Mouse (Mus musculus): ENCODE data around the gene Gm20388. TPM values are rescaled to one million over a fixed set of nuclear protein-coding genes. Genes with fewer than 3 reads are reported as not detected.

The Gm20388 gene
- polyA plus RNA-seq, 1 experiment from 2014 or later = 2.5 TPM

DNA sequence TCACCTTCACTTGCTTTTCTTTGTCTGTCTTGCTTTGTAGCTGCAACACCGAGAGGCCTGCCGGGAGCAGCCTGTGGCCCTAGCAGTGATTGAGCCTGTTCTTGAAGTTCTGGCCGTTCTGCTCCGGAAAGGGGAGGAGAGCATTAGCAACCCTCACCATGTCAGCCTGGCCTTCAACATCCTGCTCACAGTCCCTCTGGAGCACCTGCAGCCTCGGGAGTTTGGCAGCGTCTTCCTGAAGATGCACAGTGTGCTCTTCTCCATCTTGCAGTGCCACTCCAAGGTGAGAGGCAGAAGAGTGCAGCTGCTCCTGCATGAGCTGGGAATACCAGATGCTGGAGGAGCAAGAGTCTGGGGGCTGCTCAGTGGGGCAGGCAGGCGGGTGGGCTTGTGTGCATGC lies 4127.5 kb downstream of the Gm20388 start:
- Histone ChIP-seq H3K4me3 (no peak overlapping the region), H3K4me1 (no peaks in the 10 kb centered on the region), H3K27ac (no peak overlapping the region), H3K36me3 (peaks cover 92% of the 10 kb centered on the region), H3K9me3 (replicated peaks) (no peaks in the 10 kb centered on the region), H3K27me3 (ENCODE audit: low read depth, poor library complexity, severe bottlenecking) (no peaks in the 10 kb centered on the region)
- no peak for DNase-seq (ENCODE audit: low spot score)
- WGBS = 94% methylated on average over 7 of the region's 7 CpGs

- Histone ChIP-seq H3K27me3 (ENCODE audit: low read depth, poor library complexity, severe bottlenecking) (no peaks in the 10 kb centered on the region), H3K4me3 (no peak overlapping the region), H3K4me1 (no peaks in the 10 kb centered on the region), H3K27ac (no peak overlapping the region), H3K36me3 (peaks cover 93% of the 10 kb centered on the region), H3K9me3 (replicated peaks) (no peaks in the 10 kb centered on the region)
- 81% methylated on average over 4 of the region's 4 CpGs for WGBS
- DNase-seq (ENCODE audit: low spot score) = no peak
These were observed 4128.7 kb downstream of the Gm20388 start for GRCm38 (mm10) chr8:124039351-124039750.

DNA sequence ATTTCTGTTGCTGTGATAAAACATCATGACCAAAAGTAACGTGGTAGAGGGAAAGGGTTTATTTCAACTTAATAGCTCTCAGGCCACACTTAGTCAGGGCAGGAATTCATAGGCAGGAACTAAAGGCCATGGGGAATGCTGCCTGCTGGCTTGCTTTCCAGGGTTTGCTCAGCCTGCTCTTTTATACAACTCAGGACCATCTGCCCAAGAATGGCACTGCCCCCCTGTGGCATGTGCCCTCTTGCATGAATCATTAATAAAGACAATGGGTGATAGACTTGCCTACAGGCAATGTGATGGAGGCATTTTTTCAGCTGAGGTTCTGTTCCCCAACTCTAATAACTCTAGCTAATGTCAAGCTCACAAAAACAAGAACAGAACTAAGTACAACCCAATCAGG lies 4131.6 kb downstream of the Gm20388 start:
- Histone ChIP-seq H3K4me3 (no peak overlapping the region), H3K27me3 (ENCODE audit: low read depth, poor library complexity, severe bottlenecking) (no peaks in the 10 kb centered on the region), H3K27ac (no peak overlapping the region), H3K9me3 (replicated peaks) (no peaks in the 10 kb centered on the region), H3K36me3 (peaks cover 91% of the 10 kb centered on the region), H3K4me1 (no peaks in the 10 kb centered on the region)
- WGBS = 81% methylated on average over 1 of the region's 1 CpGs
- no peak for DNase-seq (ENCODE audit: low spot score)

DNA sequence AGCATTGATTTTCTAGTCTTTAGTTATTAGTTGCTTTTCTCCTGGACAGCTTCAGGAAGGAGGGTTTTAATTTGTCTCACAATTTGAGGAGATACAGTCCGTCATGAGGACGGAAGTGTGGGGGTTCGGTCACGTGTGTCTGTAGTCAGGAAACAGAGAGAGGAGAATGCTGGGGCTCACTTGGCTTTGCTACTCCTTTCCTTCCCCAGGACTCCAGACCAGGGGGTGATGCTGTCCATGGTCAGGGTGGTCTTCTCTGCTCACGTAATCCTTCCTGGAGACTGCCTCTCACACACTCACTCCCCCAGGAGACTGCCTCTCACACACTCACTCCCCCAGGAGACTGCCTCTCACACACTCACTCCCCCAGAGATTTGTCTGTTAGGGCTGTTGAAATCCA lies 4133.8 kb downstream of the Gm20388 start:
- Histone ChIP-seq H3K4me3 (no peak overlapping the region), H3K27me3 (ENCODE audit: low read depth, poor library complexity, severe bottlenecking) (no peaks in the 10 kb centered on the region), H3K4me1 (no peaks in the 10 kb centered on the region), H3K27ac (no peak overlapping the region), H3K9me3 (replicated peaks) (no peaks in the 10 kb centered on the region), H3K36me3 (peaks cover 85% of the 10 kb centered on the region)
- no peak for DNase-seq (ENCODE audit: low spot score)
- WGBS = 93% methylated on average over 5 of the region's 5 CpGs

GRCm38 (mm10) chr8:124044931-124045330 lies 4134.3 kb downstream of the Gm20388 start:
- Histone ChIP-seq H3K27me3 (ENCODE audit: low read depth, poor library complexity, severe bottlenecking) (no peaks in the 10 kb centered on the region), H3K4me1 (no peaks in the 10 kb centered on the region), H3K9me3 (replicated peaks) (no peaks in the 10 kb centered on the region), H3K4me3 (no peak overlapping the region), H3K36me3 (peaks cover 81% of the 10 kb centered on the region), H3K27ac (no peak overlapping the region)
- no peak for DNase-seq (ENCODE audit: low spot score)
- WGBS = 94% methylated on average over 12 of the region's 12 CpGs

GRCm38 (mm10) chr8:124045856-124046255 lies 4135.2 kb downstream of the Gm20388 start:
- no peaks in the 10 kb centered on the region for H3K4me1 ChIP-seq
- no peak for DNase-seq (ENCODE audit: low spot score)
- H3K36me3 ChIP-seq = peaks cover 73% of the 10 kb centered on the region
- no peaks in the 10 kb centered on the region for H3K9me3 ChIP-seq (replicated peaks)
- H3K27ac ChIP-seq = no peak overlapping the region
- WGBS = 93% methylated on average over 8 of the region's 8 CpGs
- no peaks in the 10 kb centered on the region for H3K27me3 ChIP-seq (ENCODE audit: low read depth, poor library complexity, severe bottlenecking)
- H3K4me3 ChIP-seq = no peak overlapping the region

- Histone ChIP-seq H3K27me3 (ENCODE audit: low read depth, poor library complexity, severe bottlenecking) (no peaks in the 10 kb centered on the region), H3K27ac (no peak overlapping the region), H3K9me3 (replicated peaks) (no peaks in the 10 kb centered on the region), H3K36me3 (peaks cover 18% of the 10 kb centered on the region), H3K4me3 (no peak overlapping the region), H3K4me1 (0 out of 2 replicates have a peak, but pooled peaks cover 3% of the 10 kb centered on the region)
- peak; percentile 73 for DNase-seq (ENCODE audit: low spot score)
- WGBS = 31% methylated on average over 3 of the region's 3 CpGs
These were observed 4141.5 kb downstream of the Gm20388 start for GRCm38 (mm10) chr8:124052110-124052509.

- Histone ChIP-seq H3K27me3 (ENCODE audit: low read depth, poor library complexity, severe bottlenecking) (no peaks in the 10 kb centered on the region), H3K36me3 (peaks cover 14% of the 10 kb centered on the region), H3K9me3 (replicated peaks) (no peaks in the 10 kb centered on the region), H3K27ac (no peak overlapping the region; the same call in 1 of the 2 replicates), H3K4me3 (no peak overlapping the region), H3K4me1 (0 out of 2 replicates have a peak, but pooled peaks cover 3% of the 10 kb centered on the region)
- no peak for DNase-seq (ENCODE audit: low spot score)
- 60% methylated on average over 4 of the region's 4 CpGs for WGBS
These were observed 4141.9 kb downstream of the Gm20388 start for GRCm38 (mm10) chr8:124052568-124052967.

DNA sequence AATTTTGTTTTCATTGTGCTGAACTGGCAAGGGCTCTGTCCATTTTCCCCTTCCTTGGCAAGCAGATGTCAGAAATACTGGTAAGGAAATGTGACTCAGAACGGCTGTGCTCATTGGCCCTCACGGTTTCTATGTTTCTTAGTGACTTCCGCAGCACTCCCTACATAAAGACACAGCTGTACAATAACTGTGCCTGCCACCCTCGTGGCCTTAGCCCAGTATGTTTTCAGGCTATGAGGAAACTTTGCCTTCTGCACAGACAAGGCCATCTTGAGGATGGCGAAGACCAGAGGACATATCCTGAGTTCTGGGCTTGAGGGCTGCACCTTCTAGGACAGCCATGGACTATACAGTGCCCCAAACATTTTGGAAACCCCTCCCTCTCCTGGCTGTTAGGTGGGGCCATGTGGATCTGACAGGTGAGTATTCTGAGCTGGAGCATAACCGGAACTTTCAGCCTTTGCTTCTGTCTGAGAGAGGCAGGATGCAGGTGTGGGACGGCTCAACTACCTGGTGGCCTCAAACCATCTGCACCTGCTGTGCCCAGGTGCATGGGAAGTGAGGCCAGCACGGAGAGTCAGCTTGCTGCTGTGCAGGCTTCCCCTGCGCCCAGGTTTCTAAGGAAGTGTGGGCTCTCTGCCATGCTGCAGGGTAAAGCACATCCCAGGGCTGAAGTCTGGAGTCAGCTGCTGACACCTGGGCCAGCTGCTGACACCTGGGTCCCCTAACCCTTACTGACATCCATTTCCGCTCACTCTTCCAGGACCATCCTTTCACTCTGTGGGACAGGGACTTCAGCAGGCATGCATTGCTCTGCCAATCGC lies 4146.4 kb downstream of the Gm20388 start:
- Histone ChIP-seq H3K4me1 (0 out of 2 replicates have a peak, but pooled peaks cover 3% of the 10 kb centered on the region), H3K36me3 (no peaks in the 10 kb centered on the region), H3K27me3 (ENCODE audit: low read depth, poor library complexity, severe bottlenecking) (no peaks in the 10 kb centered on the region), H3K9me3 (replicated peaks) (no peaks in the 10 kb centered on the region), H3K4me3 (no peak overlapping the region), H3K27ac (no peak overlapping the region)
- 81% methylated on average over 11 of the region's 11 CpGs for WGBS
- no peak for DNase-seq (ENCODE audit: low spot score)

- no peak for DNase-seq (ENCODE audit: low spot score)
- H3K4me3 ChIP-seq = no peak overlapping the region
- peak overlapping the region; percentile 28; the same call in 1 of the 2 replicates for H3K27ac ChIP-seq
- no peaks in the 10 kb centered on the region for H3K36me3 ChIP-seq
- H3K4me1 ChIP-seq = peaks cover 28% of the 10 kb centered on the region
- 80% methylated on average over 4 of the region's 4 CpGs for WGBS
- H3K27me3 ChIP-seq (ENCODE audit: low read depth, poor library complexity, severe bottlenecking) = no peaks in the 10 kb centered on the region
- no peaks in the 10 kb centered on the region for H3K9me3 ChIP-seq (replicated peaks)
These were observed 4155.9 kb downstream of the Gm20388 start for GRCm38 (mm10) chr8:124066325-124067058.

GRCm38 (mm10) chr8:124067059-124067750 lies 4156.6 kb downstream of the Gm20388 start:
- Histone ChIP-seq H3K36me3 (no peaks in the 10 kb centered on the region), H3K27me3 (ENCODE audit: low read depth, poor library complexity, severe bottlenecking) (no peaks in the 10 kb centered on the region), H3K4me3 (no peak overlapping the region), H3K9me3 (replicated peaks) (no peaks in the 10 kb centered on the region), H3K27ac (no peak overlapping the region), H3K4me1 (peaks cover 34% of the 10 kb centered on the region)
- WGBS = 80% methylated on average over 4 of the region's 4 CpGs
- no peak for DNase-seq (ENCODE audit: low spot score)

DNA sequence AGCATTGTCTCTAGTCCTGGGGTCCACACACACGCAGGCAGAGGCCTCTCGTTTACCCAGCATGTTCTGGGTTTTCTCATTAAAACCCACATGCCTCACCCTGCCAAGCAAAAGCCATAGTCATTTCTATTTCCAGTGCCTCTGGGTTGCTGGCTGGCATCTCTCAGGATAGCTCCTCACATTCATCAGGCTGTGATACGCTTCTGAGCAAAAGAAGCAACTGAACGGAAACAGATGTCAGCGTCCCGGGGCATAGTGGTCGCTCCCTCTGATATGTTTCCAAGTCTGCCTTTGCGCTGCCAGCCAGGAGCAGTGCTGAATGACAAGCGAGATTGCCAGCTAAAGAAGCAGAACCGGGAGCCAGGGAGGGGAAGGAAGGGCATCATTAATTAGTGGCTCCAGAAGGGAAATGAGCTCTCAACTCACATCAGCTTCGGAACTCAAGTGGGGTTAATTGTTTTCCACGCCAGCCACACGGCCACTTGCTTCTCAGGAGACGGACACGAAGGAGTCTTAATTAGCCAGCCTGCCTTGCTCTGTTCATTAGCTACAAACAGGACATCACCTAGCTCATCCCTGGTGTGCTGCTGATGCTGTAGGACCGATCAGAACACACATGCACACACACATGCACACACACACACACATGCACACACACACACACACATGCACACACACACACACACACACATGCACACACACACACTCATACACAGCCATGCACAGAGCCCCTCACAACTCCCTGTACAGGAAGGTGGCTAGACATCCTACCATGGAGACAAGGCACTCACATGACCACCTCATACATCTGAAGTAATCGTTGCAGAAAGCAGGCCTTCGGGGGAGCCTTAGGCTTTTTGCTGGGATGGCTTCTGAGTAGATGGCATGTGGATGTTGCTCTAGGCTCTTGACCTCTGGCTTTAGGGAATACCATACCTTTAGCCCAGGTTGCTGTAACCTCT lies 4160.0 kb downstream of the Gm20388 start:
- Histone ChIP-seq H3K36me3 (no peaks in the 10 kb centered on the region), H3K9me3 (replicated peaks) (no peaks in the 10 kb centered on the region), H3K27ac (peak overlapping the region; percentile 23; the same call in 1 of the 2 replicates), H3K4me3 (no peak overlapping the region), H3K27me3 (ENCODE audit: low read depth, poor library complexity, severe bottlenecking) (no peaks in the 10 kb centered on the region), H3K4me1 (peaks cover 35% of the 10 kb centered on the region)
- peak; percentile 48 for DNase-seq (ENCODE audit: low spot score)
- 39% methylated on average over 18 of the region's 18 CpGs for WGBS
